Mouse (Mus musculus) spleen, adult 2 months (tissue): ENCODE results near the gene Mlh3.

Experiments
- CTCF ChIP-seq: fragments of 200-500 bp; IDR thresholded peaks from 2 replicates; pipeline ENCODE4 v1.5.1; 2011; ENCODE audit warnings: mild to moderate bottlenecking, inconsistent platforms; ENCODE audit not compliant: insufficient read depth, insufficient read length, insufficient replicate concordance; ENCODE audit errors: extremely low read depth
- POLR2A ChIP-seq: fragments of 200-500 bp; IDR thresholded peaks from 2 replicates; pipeline ENCODE4 v1.6.1; 2011; ENCODE audit warnings: low read depth, low read length, inconsistent platforms

DNA sequence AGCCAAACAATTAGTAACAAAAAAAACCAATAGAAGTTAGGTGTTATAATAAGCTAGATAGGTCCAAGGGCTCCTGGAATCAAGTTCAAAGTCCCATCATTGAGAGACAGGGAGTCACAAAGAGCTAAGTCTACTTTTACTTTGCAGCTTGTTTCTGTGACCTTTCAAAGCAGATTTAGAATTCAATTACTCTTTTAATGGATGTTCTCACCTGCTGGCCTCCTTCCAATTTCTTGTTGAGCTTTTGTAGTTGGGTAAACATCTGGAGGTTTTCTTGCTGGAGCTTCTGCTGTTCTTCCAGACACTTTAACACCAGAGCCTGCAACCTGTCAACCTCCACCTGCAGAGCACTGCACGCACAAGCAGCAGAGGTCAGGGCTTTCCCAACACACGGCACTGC lies 32.9 kb upstream of the Mlh3 start:
- no peak for TF ChIP-seq CTCF
- TF ChIP-seq POLR2A = no peak
